Mouse (Mus musculus) bone marrow macrophage, adult 2 months (primary cell): ENCODE data around the gene Aven.

Source experiments
- CTCF ChIP-seq: IDR thresholded peaks from 2 replicates; pipeline ENCODE4 v1.5.1; 2012; ENCODE audit warnings: low read depth, mild to moderate bottlenecking, low read length, moderate library complexity
- POLR2A ChIP-seq: IDR thresholded peaks from 2 replicates; pipeline ENCODE4 v1.6.1; 2012; ENCODE audit warnings: mild to moderate bottlenecking, low read depth, low read length, borderline replicate concordance

GRCm38 (mm10) chr2:112593781-112594180 lies 101.0 kb downstream of the Aven start:
- TF ChIP-seq POLR2A = no peak
- no peak for TF ChIP-seq CTCF
